Mouse (Mus musculus): ENCODE results near the gene Sik3. TPM values are rescaled to one million over a fixed set of nuclear protein-coding genes. Genes with fewer than 3 reads are reported as not detected.

The Sik3 gene
- polyA plus RNA-seq, 1 experiment from 2014 or later = 12.6 TPM

- no peaks in the 10 kb centered on the region for H3K27me3 ChIP-seq
- H3K4me3 ChIP-seq = no peak overlapping the region
- peaks cover 6% of the 10 kb centered on the region; the same call in 1 of the 2 replicates for H3K4me1 ChIP-seq
- no peaks in the 10 kb centered on the region for H3K36me3 ChIP-seq
- no peak overlapping the region for H3K27ac ChIP-seq (replicated peaks)
- no peak for ATAC-seq (ENCODE audit: low FRiP score, low read depth)
- no peaks in the 10 kb centered on the region for H3K9me3 ChIP-seq
- H3K4me2 ChIP-seq (replicated peaks) = no peak overlapping the region
- H3K9ac ChIP-seq (replicated peaks) = no peak overlapping the region
- WGBS = 94% methylated on average over 7 of the region's 7 CpGs
Measured at GRCm38 (mm10) chr9:46064331-46064730, 51.7 kb downstream of the Sik3 start.

- Histone ChIP-seq H3K27ac (replicated peaks) (no peak overlapping the region), H3K4me3 (no peak overlapping the region), H3K36me3 (no peaks in the 10 kb centered on the region), H3K4me2 (replicated peaks) (no peak overlapping the region), H3K9ac (replicated peaks) (no peak overlapping the region), H3K9me3 (no peaks in the 10 kb centered on the region), H3K27me3 (no peaks in the 10 kb centered on the region), H3K4me1 (peaks cover 13% of the 10 kb centered on the region)
- no peak for ATAC-seq (ENCODE audit: low FRiP score, low read depth)
- 83% methylated on average over 4 of the region's 4 CpGs for WGBS
Measured at GRCm38 (mm10) chr9:46066711-46067110, 54.1 kb downstream of the Sik3 start.

- H3K9me3 ChIP-seq = no peaks in the 10 kb centered on the region
- H3K27me3 ChIP-seq = no peaks in the 10 kb centered on the region
- WGBS = 87% methylated on average over 7 of the region's 7 CpGs
- peaks cover 13% of the 10 kb centered on the region for H3K4me1 ChIP-seq
- no peak overlapping the region for H3K27ac ChIP-seq (replicated peaks)
- H3K9ac ChIP-seq (replicated peaks) = no peak overlapping the region
- no peak overlapping the region for H3K4me2 ChIP-seq (replicated peaks)
- no peak overlapping the region for H3K4me3 ChIP-seq
- ATAC-seq (ENCODE audit: low FRiP score, low read depth) = no peak
- no peaks in the 10 kb centered on the region for H3K36me3 ChIP-seq
Measured at GRCm38 (mm10) chr9:46067691-46068090, 55.1 kb downstream of the Sik3 start.

- H3K4me1 ChIP-seq = peaks cover 13% of the 10 kb centered on the region
- no peaks in the 10 kb centered on the region for H3K27me3 ChIP-seq
- H3K27ac ChIP-seq (replicated peaks) = no peak overlapping the region
- no peaks in the 10 kb centered on the region for H3K36me3 ChIP-seq
- 83% methylated on average over 4 of the region's 4 CpGs for WGBS
- H3K9me3 ChIP-seq = no peaks in the 10 kb centered on the region
- no peak overlapping the region for H3K4me3 ChIP-seq
- no peak overlapping the region for H3K9ac ChIP-seq (replicated peaks)
- ATAC-seq (ENCODE audit: low FRiP score, low read depth) = no peak
- no peak overlapping the region for H3K4me2 ChIP-seq (replicated peaks)
Measured at GRCm38 (mm10) chr9:46069013-46069412, 56.4 kb downstream of the Sik3 start.

GRCm38 (mm10) chr9:46072101-46072835 is 59.6 kb downstream of the Sik3 start:
- ATAC-seq (ENCODE audit: low FRiP score, low read depth) = no peak
- no peak overlapping the region for H3K4me3 ChIP-seq
- peaks cover 13% of the 10 kb centered on the region; the same call in 1 of the 2 replicates for H3K4me1 ChIP-seq
- no peak overlapping the region for H3K4me2 ChIP-seq (replicated peaks)
- no peak overlapping the region for H3K9ac ChIP-seq (replicated peaks)
- no peaks in the 10 kb centered on the region for H3K36me3 ChIP-seq
- H3K27ac ChIP-seq (replicated peaks) = no peak overlapping the region
- H3K9me3 ChIP-seq = no peaks in the 10 kb centered on the region
- WGBS = 75% methylated on average over 9 of the region's 9 CpGs
- no peaks in the 10 kb centered on the region for H3K27me3 ChIP-seq

- Histone ChIP-seq H3K4me2 (replicated peaks) (no peak overlapping the region), H3K36me3 (no peaks in the 10 kb centered on the region), H3K9me3 (no peaks in the 10 kb centered on the region), H3K9ac (replicated peaks) (no peak overlapping the region), H3K4me3 (no peak overlapping the region), H3K27ac (replicated peaks) (no peak overlapping the region), H3K4me1 (peaks cover 8% of the 10 kb centered on the region; the same call in 1 of the 2 replicates), H3K27me3 (no peaks in the 10 kb centered on the region)
- no peak for ATAC-seq (ENCODE audit: low FRiP score, low read depth)
- 84% methylated on average over 3 of the region's 3 CpGs for WGBS
Measured at GRCm38 (mm10) chr9:46073443-46073842, 60.8 kb downstream of the Sik3 start.

GRCm38 (mm10) chr9:46075578-46075977 is 63.0 kb downstream of the Sik3 start:
- H3K9ac ChIP-seq (replicated peaks) = no peak overlapping the region
- no peak for ATAC-seq (ENCODE audit: low FRiP score, low read depth)
- WGBS = 90% methylated on average over 2 of the region's 2 CpGs

GRCm38 (mm10) chr9:46082381-46082821 is 69.8 kb downstream of the Sik3 start:
- no peak overlapping the region for H3K9ac ChIP-seq (replicated peaks)
- ATAC-seq (ENCODE audit: low FRiP score, low read depth) = no peak
- 77% methylated on average over 6 of the region's 6 CpGs for WGBS

More at GRCm38 (mm10) chr9:46075578-46075977, 63.0 kb downstream of the Sik3 start:
- Histone ChIP-seq H3K4me1 (peaks cover 6% of the 10 kb centered on the region; the same call in 1 of the 2 replicates), H3K27me3 (no peaks in the 10 kb centered on the region), H3K4me3 (no peak overlapping the region), H3K9me3 (no peaks in the 10 kb centered on the region), H3K27ac (replicated peaks) (no peak overlapping the region), H3K4me2 (replicated peaks) (no peak overlapping the region), H3K36me3 (no peaks in the 10 kb centered on the region)

GRCm38 (mm10) chr9:46083490-46083893 is 70.9 kb downstream of the Sik3 start:
- Histone ChIP-seq H3K4me2 (replicated peaks) (no peak overlapping the region), H3K9ac (replicated peaks) (no peak overlapping the region), H3K27ac (replicated peaks) (no peak overlapping the region), H3K9me3 (no peaks in the 10 kb centered on the region), H3K36me3 (no peaks in the 10 kb centered on the region), H3K27me3 (no peaks in the 10 kb centered on the region), H3K4me3 (no peak overlapping the region), H3K4me1 (peaks cover 10% of the 10 kb centered on the region)
- no peak for ATAC-seq (ENCODE audit: low FRiP score, low read depth)
- WGBS = 85% methylated on average over 7 of the region's 7 CpGs

More at GRCm38 (mm10) chr9:46082381-46082821, 69.8 kb downstream of the Sik3 start:
- H3K4me2 ChIP-seq (replicated peaks) = no peak overlapping the region
- no peaks in the 10 kb centered on the region for H3K36me3 ChIP-seq
- no peaks in the 10 kb centered on the region for H3K9me3 ChIP-seq
- no peak overlapping the region for H3K27ac ChIP-seq (replicated peaks)
- no peak overlapping the region for H3K4me3 ChIP-seq
- peaks cover 6% of the 10 kb centered on the region; the same call in 1 of the 2 replicates for H3K4me1 ChIP-seq
- no peaks in the 10 kb centered on the region for H3K27me3 ChIP-seq

GRCm38 (mm10) chr9:46085898-46086297 is 73.3 kb downstream of the Sik3 start:
- no peak overlapping the region for H3K9ac ChIP-seq (replicated peaks)
- ATAC-seq (ENCODE audit: low FRiP score, low read depth) = no peak
- no peaks in the 10 kb centered on the region for H3K36me3 ChIP-seq
- no peaks in the 10 kb centered on the region for H3K9me3 ChIP-seq
- H3K27ac ChIP-seq (replicated peaks) = no peak overlapping the region
- no peaks in the 10 kb centered on the region for H3K27me3 ChIP-seq
- H3K4me1 ChIP-seq = peaks cover 13% of the 10 kb centered on the region
- no peak overlapping the region for H3K4me2 ChIP-seq (replicated peaks)
- 66% methylated on average over 6 of the region's 7 CpGs for WGBS
- H3K4me3 ChIP-seq = no peak overlapping the region

GRCm38 (mm10) chr9:46086826-46087225 is 74.2 kb downstream of the Sik3 start:
- Histone ChIP-seq H3K27me3 (no peaks in the 10 kb centered on the region), H3K9me3 (no peaks in the 10 kb centered on the region), H3K4me2 (replicated peaks) (no peak overlapping the region), H3K27ac (replicated peaks) (no peak overlapping the region), H3K4me1 (peaks cover 13% of the 10 kb centered on the region), H3K9ac (replicated peaks) (no peak overlapping the region), H3K4me3 (no peak overlapping the region), H3K36me3 (no peaks in the 10 kb centered on the region)
- ATAC-seq (ENCODE audit: low FRiP score, low read depth) = no peak
- 73% methylated on average over 3 of the region's 3 CpGs for WGBS

- 85% methylated on average over 5 of the region's 5 CpGs for WGBS
- no peaks in the 10 kb centered on the region for H3K9me3 ChIP-seq
Measured at GRCm38 (mm10) chr9:46087461-46087860, 74.8 kb downstream of the Sik3 start.

More at GRCm38 (mm10) chr9:46087461-46087860, 74.8 kb downstream of the Sik3 start:
- H3K27me3 ChIP-seq = no peaks in the 10 kb centered on the region
- H3K27ac ChIP-seq (replicated peaks) = no peak overlapping the region
- H3K4me1 ChIP-seq = peaks cover 13% of the 10 kb centered on the region
- no peaks in the 10 kb centered on the region for H3K36me3 ChIP-seq
- H3K4me3 ChIP-seq = no peak overlapping the region
- H3K9ac ChIP-seq (replicated peaks) = no peak overlapping the region
- H3K4me2 ChIP-seq (replicated peaks) = no peak overlapping the region
- ATAC-seq (ENCODE audit: low FRiP score, low read depth) = no peak
